Mouse (Mus musculus) embryonic facial prominence, embryonic 14.5 days (tissue): ENCODE measurements around the gene Nsl1. TPM values are rescaled to one million over a fixed set of nuclear protein-coding genes. Genes with fewer than 3 reads are reported as not detected.

Source experiments
- ATAC-seq: fragments of 200-750 bp; cut with Nextera tagmentation; 2 replicates; pipeline ENCODE4 v1.8.0; 2017; ENCODE audit warnings: low read depth, moderate number of reproducible peaks, moderate TSS enrichment
- DNase-seq: peaks from one replicate; pipeline ENCODE4 v3.0.0-alpha.2; 2015; ENCODE audit warnings: low spot score
- H3K27ac ChIP-seq: fragments of 300-500 bp; sonication (generic); replicated peaks from 2 replicates; pipeline ENCODE4 v1.5.1; 2014; ENCODE audit warnings: low read depth, mild to moderate bottlenecking, low read length, moderate library complexity
- H3K27me3 ChIP-seq: fragments of 300-500 bp; sonication (generic); replicated peaks from 2 replicates; pipeline ENCODE4 v1.6.1; 2014; ENCODE audit warnings: low read length; ENCODE audit not compliant: control insufficient read depth, insufficient read depth
- H3K36me3 ChIP-seq: fragments of 300-500 bp; sonication (generic); 2 replicates; pipeline ENCODE4 v1.6.1; 2014; ENCODE audit warnings: low read length, mixed read lengths; ENCODE audit not compliant: control insufficient read depth, insufficient read depth
- H3K4me1 ChIP-seq: fragments of 300-500 bp; sonication (generic); 2 replicates; pipeline ENCODE4 v1.6.1; 2014; ENCODE audit warnings: antibody characterized with exemption, low read length; ENCODE audit not compliant: control insufficient read depth, insufficient read depth
- H3K4me2 ChIP-seq: fragments of 300-500 bp; sonication (generic); 2 replicates; pipeline ENCODE4 v1.6.1; 2014; ENCODE audit warnings: low read depth, mild to moderate bottlenecking, low read length, moderate library complexity, mixed read lengths
- H3K4me3 ChIP-seq: fragments of 300-500 bp; sonication (generic); 2 replicates; pipeline ENCODE4 v1.5.1; 2014; ENCODE audit warnings: low read depth, mild to moderate bottlenecking, low read length
- H3K9ac ChIP-seq: fragments of 300-500 bp; sonication (generic); 2 replicates; pipeline ENCODE4 v1.6.1; 2014; ENCODE audit warnings: low read depth, mild to moderate bottlenecking, low read length, moderate library complexity, mixed read lengths
- H3K9me3 ChIP-seq: fragments of 300-500 bp; sonication (generic); 2 replicates; pipeline ENCODE4 v1.6.1; 2016; ENCODE audit warnings: low read length; ENCODE audit not compliant: control insufficient read depth
- WGBS: fragments of 180-500 bp; shearing (Covaris S2); extraction: QIAGEN DNeasy Blood & Tissue Kit; methylation state at CpG from one replicate; pipeline ENCODE4 v1.1.7; 2014; 5-methylcytosine and 5-hydroxymethylcytosine counted together
- polyA plus RNA-seq: library from polyadenylated mRNA; unstranded; fragments of >200 nt; fragmentation: Nextera tagmentation; extraction: Ambion mirVana; gene quantifications from 2 replicates; pipeline ENCODE4 v1.2.1, GENCODE M21; 2014

Nsl1 gene
- polyA plus RNA-seq, 1 experiment from 2014 or later = 9.3 TPM

DNA sequence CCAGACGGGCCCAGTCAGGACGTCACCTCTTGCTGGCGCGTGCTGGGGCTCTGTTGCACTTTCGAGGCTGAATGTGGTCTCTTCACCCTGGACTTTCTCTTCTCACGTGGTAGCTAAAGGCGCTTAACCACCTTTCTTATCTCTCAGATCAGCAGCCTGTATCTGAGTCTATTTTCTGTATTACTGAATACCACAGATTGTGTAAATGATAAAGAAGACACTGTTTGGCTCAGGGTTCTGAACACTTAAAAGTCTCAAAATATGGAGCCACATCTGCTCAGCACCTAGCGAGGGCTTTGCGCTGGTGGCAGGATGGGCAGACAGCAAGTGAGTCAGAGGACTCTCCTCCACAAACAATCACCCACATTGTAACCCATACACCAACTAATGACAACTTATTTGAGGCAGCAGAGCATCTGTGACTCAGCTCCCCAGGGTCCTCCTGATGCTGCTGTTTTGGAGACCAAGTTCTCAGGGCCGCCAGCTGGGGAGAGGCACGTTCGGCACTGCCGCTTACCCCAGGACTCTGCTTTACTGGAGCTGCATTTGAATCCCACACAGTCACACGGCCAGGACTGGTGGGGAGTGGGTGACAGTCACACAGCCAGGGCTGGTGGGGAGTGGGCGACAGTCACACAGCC is 40.0 kb downstream of the Nsl1 start:
- no peak overlapping the region for H3K4me2 ChIP-seq
- H3K36me3 ChIP-seq = no peaks in the 10 kb centered on the region
- H3K27me3 ChIP-seq = 0 out of 2 replicates have a peak, but pooled peaks cover 10% of the 10 kb centered on the region
- no peak overlapping the region for H3K4me3 ChIP-seq
- ATAC-seq (no peak), DNase-seq (no peak)
- H3K9ac ChIP-seq = no peak overlapping the region
- H3K27ac ChIP-seq = no peak overlapping the region
- peaks cover 8% of the 10 kb centered on the region; the same call in 1 of the 2 replicates for H3K4me1 ChIP-seq
- WGBS = 73% methylated on average over 15 of the region's 15 CpGs
- H3K9me3 ChIP-seq = no peaks in the 10 kb centered on the region

DNA sequence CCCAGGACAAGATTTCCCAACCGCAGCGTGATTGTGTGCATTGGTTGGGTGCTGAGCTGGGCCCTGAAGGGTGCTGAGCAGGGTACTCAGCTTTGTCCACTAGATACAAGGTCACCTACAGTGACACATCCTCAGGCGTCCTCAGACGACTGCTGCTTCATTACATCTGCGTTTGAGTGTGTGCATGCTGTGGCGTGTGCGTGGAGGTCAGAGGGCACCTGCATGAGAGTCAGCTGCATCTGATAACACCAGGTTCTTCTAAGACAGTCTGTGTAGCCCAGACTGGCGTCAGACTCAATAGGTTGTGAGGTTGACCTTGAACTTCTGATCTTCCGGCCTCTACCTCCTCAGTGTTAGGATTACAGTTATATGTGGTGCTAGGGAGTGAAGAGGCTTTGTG is 42.4 kb downstream of the Nsl1 start:
- ATAC-seq (no peak), DNase-seq (no peak)
- Histone ChIP-seq H3K27me3 (no peaks in the 10 kb centered on the region), H3K4me1 (no peaks in the 10 kb centered on the region), H3K27ac (no peak overlapping the region), H3K9me3 (no peaks in the 10 kb centered on the region), H3K4me3 (no peak overlapping the region), H3K9ac (no peak overlapping the region), H3K36me3 (no peaks in the 10 kb centered on the region), H3K4me2 (no peak overlapping the region)
- WGBS = 75% methylated on average over 9 of the region's 9 CpGs

DNA sequence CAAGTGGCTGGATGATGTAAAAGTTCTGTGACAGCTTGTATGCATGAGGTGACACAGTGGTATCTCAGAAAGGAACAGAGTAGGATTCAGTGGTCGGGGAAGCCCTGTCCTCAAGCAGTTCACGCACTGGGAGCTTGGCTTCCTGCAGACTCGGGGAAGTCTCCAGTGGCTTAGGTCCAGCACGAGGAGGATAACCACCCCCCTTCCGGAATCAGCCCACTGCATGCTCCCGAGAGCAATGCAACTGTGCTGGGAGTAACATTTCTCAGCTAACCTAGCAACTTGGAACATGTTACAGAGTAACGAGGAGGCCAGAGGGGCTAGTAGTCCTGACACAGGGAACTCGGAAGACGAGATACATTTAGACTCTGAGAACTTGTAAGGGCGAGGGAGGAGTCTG is 44.5 kb downstream of the Nsl1 start:
- Histone ChIP-seq H3K9me3 (no peaks in the 10 kb centered on the region), H3K9ac (no peak overlapping the region), H3K4me1 (no peaks in the 10 kb centered on the region), H3K4me2 (no peak overlapping the region), H3K36me3 (no peaks in the 10 kb centered on the region), H3K27ac (no peak overlapping the region), H3K27me3 (no peaks in the 10 kb centered on the region), H3K4me3 (no peak overlapping the region)
- DNase-seq (no peak), ATAC-seq (no peak)
- WGBS = 63% methylated on average over 10 of the region's 10 CpGs

DNA sequence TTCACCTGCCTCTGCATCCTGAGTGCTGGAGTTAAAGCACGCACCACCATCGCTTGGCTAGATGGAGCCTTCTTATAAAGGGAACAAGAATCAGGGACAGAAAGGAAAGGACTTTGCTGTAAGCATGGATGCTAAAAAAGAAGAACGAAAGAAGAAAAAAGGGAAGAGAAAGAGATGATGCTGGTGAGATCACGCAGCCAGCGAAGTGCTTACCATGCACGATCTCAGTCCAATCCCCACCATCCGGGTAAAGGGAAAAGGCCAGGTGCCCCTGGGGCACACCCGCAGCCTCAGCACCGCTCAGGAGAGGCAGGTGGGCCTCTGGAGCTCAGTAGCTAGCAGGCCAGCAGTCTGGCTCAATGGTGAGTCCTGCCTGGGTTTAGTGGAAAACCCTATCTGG is 47.1 kb downstream of the Nsl1 start:
- ATAC-seq = no peak
- Histone ChIP-seq H3K9me3 (no peaks in the 10 kb centered on the region), H3K36me3 (no peaks in the 10 kb centered on the region), H3K4me3 (no peak overlapping the region), H3K27me3 (no peaks in the 10 kb centered on the region), H3K27ac (no peak overlapping the region), H3K4me2 (no peak overlapping the region), H3K4me1 (no peaks in the 10 kb centered on the region), H3K9ac (no peak overlapping the region)
- 88% methylated on average over 9 of the region's 9 CpGs for WGBS
- no peak for DNase-seq

DNA sequence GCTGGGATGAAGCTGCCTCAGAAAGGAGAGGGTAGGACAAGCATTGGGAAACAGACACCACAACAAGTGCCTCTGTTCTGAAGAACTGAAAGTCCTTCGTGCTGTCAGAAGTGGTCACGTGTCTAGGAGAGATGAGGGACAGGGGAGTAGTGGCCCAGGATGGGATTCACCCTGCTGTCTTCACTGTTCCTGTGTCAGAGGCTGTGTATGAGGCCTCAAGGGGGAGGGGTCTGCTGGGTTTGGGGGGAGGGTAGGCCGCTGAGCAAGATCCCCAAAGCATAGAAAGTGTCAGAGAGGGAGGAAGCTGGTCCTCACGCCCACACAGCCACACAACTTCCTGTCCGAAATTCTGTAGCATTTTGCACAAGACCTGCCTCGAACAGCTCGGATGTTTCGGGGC is 48.3 kb downstream of the Nsl1 start:
- Histone ChIP-seq H3K27ac (no peak overlapping the region), H3K4me3 (no peak overlapping the region), H3K27me3 (no peaks in the 10 kb centered on the region), H3K4me1 (no peaks in the 10 kb centered on the region), H3K9me3 (no peaks in the 10 kb centered on the region), H3K36me3 (no peaks in the 10 kb centered on the region), H3K9ac (no peak overlapping the region; the same call in 1 of the 2 replicates), H3K4me2 (no peak overlapping the region)
- ATAC-seq (no peak), DNase-seq (no peak)
- 53% methylated on average over 8 of the region's 8 CpGs for WGBS

DNA sequence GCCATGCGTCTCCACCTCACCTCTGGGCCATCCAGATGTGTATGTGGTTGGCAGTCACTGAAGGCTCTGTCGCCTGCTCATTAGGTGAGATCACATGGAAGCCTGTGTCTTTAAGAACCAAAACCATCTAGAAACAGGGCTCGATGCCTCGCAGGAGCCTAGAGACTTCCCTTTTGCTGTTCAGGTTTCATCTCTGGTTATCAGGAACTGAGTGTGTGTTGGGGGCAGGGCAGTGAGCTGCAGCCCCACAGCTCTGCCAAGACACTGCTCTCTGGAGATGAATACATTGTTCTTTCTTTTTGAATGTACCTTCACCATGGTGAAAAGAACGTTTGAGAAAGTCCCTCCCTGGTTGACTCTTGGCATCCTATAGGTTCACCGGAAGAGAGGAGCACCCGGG is 52.1 kb downstream of the Nsl1 start:
- WGBS = 65% methylated on average over 7 of the region's 7 CpGs
- ATAC-seq (no peak), DNase-seq (no peak)
- H3K4me3 ChIP-seq = no peak overlapping the region
- no peaks in the 10 kb centered on the region for H3K36me3 ChIP-seq
- no peaks in the 10 kb centered on the region for H3K4me1 ChIP-seq
- H3K4me2 ChIP-seq = no peak overlapping the region
- no peaks in the 10 kb centered on the region for H3K9me3 ChIP-seq
- H3K27me3 ChIP-seq = no peaks in the 10 kb centered on the region
- H3K9ac ChIP-seq = no peak overlapping the region
- H3K27ac ChIP-seq = no peak overlapping the region

GRCm38 (mm10) chr1:191115514-191116238 is 52.9 kb downstream of the Nsl1 start:
- H3K27me3 ChIP-seq = no peaks in the 10 kb centered on the region
- H3K4me3 ChIP-seq = no peak overlapping the region
- H3K27ac ChIP-seq = no peak overlapping the region
- ATAC-seq = no peak
- no peaks in the 10 kb centered on the region for H3K4me1 ChIP-seq
- no peaks in the 10 kb centered on the region for H3K9me3 ChIP-seq
- H3K36me3 ChIP-seq = no peaks in the 10 kb centered on the region
- no peak for DNase-seq
- H3K4me2 ChIP-seq = no peak overlapping the region
- H3K9ac ChIP-seq = no peak overlapping the region
- WGBS = 74% methylated on average over 11 of the region's 11 CpGs

DNA sequence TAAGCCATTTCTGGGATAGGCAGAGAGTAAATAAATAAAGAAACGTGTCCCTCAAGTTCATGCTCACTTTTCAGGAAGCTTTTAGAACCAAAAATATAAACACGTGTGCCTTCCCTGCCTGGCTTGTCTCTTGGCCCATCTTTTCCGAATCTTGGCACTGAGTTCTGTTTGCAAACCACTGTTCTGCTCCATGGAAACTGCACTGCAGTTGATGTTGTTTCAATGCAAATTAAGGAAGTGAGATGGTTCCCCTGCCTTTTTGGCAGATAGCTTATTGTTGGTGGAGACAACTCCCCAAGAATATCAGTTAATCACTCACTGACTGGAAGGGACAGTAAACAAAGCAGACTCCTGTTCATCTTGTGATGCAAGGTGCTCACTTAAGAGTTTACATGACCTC is 59.9 kb downstream of the Nsl1 start:
- 0 out of 2 replicates have a peak, but pooled peaks cover 4% of the 10 kb centered on the region for H3K27me3 ChIP-seq
- DNase-seq = no peak
- H3K9me3 ChIP-seq = no peaks in the 10 kb centered on the region
- no peak overlapping the region for H3K9ac ChIP-seq
- 0 out of 2 replicates have a peak, but pooled peaks cover 3% of the 10 kb centered on the region for H3K4me1 ChIP-seq
- no peak for ATAC-seq
- 63% methylated on average over 3 of the region's 3 CpGs for WGBS
- no peak overlapping the region for H3K4me3 ChIP-seq
- no peaks in the 10 kb centered on the region for H3K36me3 ChIP-seq
- H3K4me2 ChIP-seq = no peak overlapping the region
- no peak overlapping the region for H3K27ac ChIP-seq

- Histone ChIP-seq H3K4me3 (no peak overlapping the region), H3K36me3 (no peaks in the 10 kb centered on the region), H3K4me1 (0 out of 2 replicates have a peak, but pooled peaks cover 3% of the 10 kb centered on the region), H3K9ac (no peak overlapping the region), H3K9me3 (no peaks in the 10 kb centered on the region), H3K27ac (no peak overlapping the region), H3K4me2 (no peak overlapping the region), H3K27me3 (0 out of 2 replicates have a peak, but pooled peaks cover 4% of the 10 kb centered on the region)
- 72% methylated on average over 2 of the region's 2 CpGs for WGBS
- no peak for DNase-seq
- ATAC-seq = no peak
These were observed 60.9 kb downstream of the Nsl1 start for GRCm38 (mm10) chr1:191123696-191124095.
